Comparison of ENCODE assay signal across 9 mouse cellular contexts in genomic region chr11:100004846-100005245, GRCm38 (mm10). TPM values are rescaled to one million over a fixed set of nuclear protein-coding genes. Genes with fewer than 3 reads are reported as not detected.
DNase-seq lines count a peak whose midpoint lies in the region; ATAC-seq and TF ChIP-seq lines count a peak whose summit lies in the region.
"Had no signal": no experiment of that assay in that cellular context is flagged by ENCODE, and none has a peak within 500 bp of the region (broad histone marks: within the 10 kb centered on the region; RNA-seq: fewer than 3 reads in every experiment).

No protein-coding gene starts in this region.

- 21% methylated on average over 6 of the region's 6 CpGs for WGBS in neural tube, embryonic 15.5 days
- 25% methylated on average over 6 of the region's 6 CpGs for WGBS in hindbrain, postnatal 0 days
- WGBS in limb, embryonic 14.5 days: 22% methylated on average over 6 of the region's 6 CpGs

- no peaks in the 10 kb centered on the region for H3K4me1 ChIP-seq in neural tube, embryonic 15.5 days
- H3K4me1 ChIP-seq in hindbrain, postnatal 0 days (ENCODE audit: insufficient read depth, low read length): no peaks in the 10 kb centered on the region
- H3K4me1 ChIP-seq in limb, embryonic 14.5 days (ENCODE audit: control insufficient read depth, insufficient read depth, low read length): no peaks in the 10 kb centered on the region

- TF ChIP-seq POLR2A in limb, embryonic 14.5 days (IDR thresholded peaks at IDR 0.05; ENCODE audit: borderline replicate concordance, extremely low read depth, insufficient read depth, insufficient read length): no peak

- H3K9me3 ChIP-seq in neural tube, embryonic 15.5 days (replicated peaks): peaks cover 2% of the 10 kb centered on the region; the same call in 1 of the 2 replicates
- 0 out of 2 replicates have a peak, but pooled peaks cover 3% of the 10 kb centered on the region for H3K9me3 ChIP-seq in hindbrain, postnatal 0 days (ENCODE audit: low read length)
- no peaks in the 10 kb centered on the region for H3K9me3 ChIP-seq in limb, embryonic 14.5 days (ENCODE audit: control insufficient read depth, low read length)

- H3K4me2 ChIP-seq in neural tube, embryonic 15.5 days: no peak overlapping the region
- H3K4me2 ChIP-seq in hindbrain, postnatal 0 days (ENCODE audit: low read depth, low read length): no peak overlapping the region
- no peak overlapping the region for H3K4me2 ChIP-seq in limb, embryonic 14.5 days (replicated peaks; ENCODE audit: low read depth, low read length, severe bottlenecking)

- H3K9ac ChIP-seq in neural tube, embryonic 15.5 days (replicated peaks): no peak overlapping the region
- H3K9ac ChIP-seq in hindbrain, postnatal 0 days (replicated peaks; ENCODE audit: low read length): no peak overlapping the region
- H3K9ac ChIP-seq in limb, embryonic 14.5 days (ENCODE audit: low read depth, low read length, severe bottlenecking): no peak overlapping the region

- peak; percentile 23 to 75 for DNase-seq in adrenal gland, adult (ENCODE audit: inconsistent age in 2 of 2, low spot score in 1 of 2)
- DNase-seq in adrenal gland, postnatal 4 days (ENCODE audit: low spot score in 2 of 2): no peak
- DNase-seq in neural tube, embryonic 10.5 days (ENCODE audit: extremely low spot score, low spot score): peak; percentile 34
- peak; percentile 68 for DNase-seq in cerebellum, adult 9-10 months
- DNase-seq in hindbrain, postnatal 0 days (ENCODE audit: low spot score): peak; percentile 62
- DNase-seq in limb, embryonic 14.5 days (ENCODE audit: low spot score): peak; percentile 75
- peak; percentile 35 for DNase-seq in splenic B cell, adult 2 months (ENCODE audit: low read depth, low spot score)

- no peak overlapping the region for H3K27ac ChIP-seq in neural tube, embryonic 15.5 days (replicated peaks)
- H3K27ac ChIP-seq in hindbrain, postnatal 0 days: no peak overlapping the region
- H3K27ac ChIP-seq in limb, embryonic 14.5 days (replicated peaks; ENCODE audit: low read depth, low read length): no peak overlapping the region

- TF ChIP-seq CTCF in hindbrain, postnatal 0 days (IDR thresholded peaks at IDR 0.05; ENCODE audit: low read depth): peak; percentile 85

- H3K36me3 ChIP-seq in neural tube, embryonic 15.5 days: no peaks in the 10 kb centered on the region
- H3K36me3 ChIP-seq in hindbrain, postnatal 0 days (ENCODE audit: insufficient read depth, low read length): no peaks in the 10 kb centered on the region
- H3K36me3 ChIP-seq in limb, embryonic 14.5 days (ENCODE audit: control insufficient read depth, insufficient read depth, low read length): no peaks in the 10 kb centered on the region
- no peaks in the 10 kb centered on the region for H3K36me3 ChIP-seq in splenic B cell, adult 2 months (ENCODE audit: control insufficient read depth, insufficient read depth, low read length, poor library complexity, severe bottlenecking)

- H3K27me3 ChIP-seq in neural tube, embryonic 15.5 days (replicated peaks): no peaks in the 10 kb centered on the region
- no peaks in the 10 kb centered on the region for H3K27me3 ChIP-seq in hindbrain, postnatal 0 days (ENCODE audit: insufficient read depth, low read length)
- no peaks in the 10 kb centered on the region for H3K27me3 ChIP-seq in limb, embryonic 14.5 days (ENCODE audit: control insufficient read depth, insufficient read depth, low read length)
- no peaks in the 10 kb centered on the region for H3K27me3 ChIP-seq in splenic B cell, adult 2 months (ENCODE audit: control insufficient read depth, insufficient read depth, low read length, poor library complexity, severe bottlenecking)

- no peak overlapping the region for H3K4me3 ChIP-seq in neural tube, embryonic 15.5 days (replicated peaks)
- no peak overlapping the region for H3K4me3 ChIP-seq in hindbrain, postnatal 0 days (ENCODE audit: low read length)
- H3K4me3 ChIP-seq in limb, embryonic 14.5 days (replicated peaks; ENCODE audit: low read length): no peak overlapping the region

- no peak for ATAC-seq in neural tube, embryonic 15.5 days (ENCODE audit: low FRiP score)
- no peak for ATAC-seq in hindbrain, postnatal 0 days
- no peak for ATAC-seq in limb, embryonic 14.5 days (ENCODE audit: low FRiP score, low read depth)

RNA-seq across cellular contexts. Expression of gene Krtap17-1, which starts 11.1 kb away (rescaled TPM):
- total RNA-seq in adrenal gland, postnatal 4 days (2021): not detected
- 0.69 and 1.00 TPM in 2 replicates for polyA plus RNA-seq in neural tube, embryonic 15.5 days (2015; fragmentation: Nextera tagmentation; extraction: Ambion mirVana)
- total RNA-seq in hindbrain, postnatal 0 days (2014; rRNA removed): 2.6 and 3.0 TPM in 2 replicates
- polyA plus RNA-seq in hindbrain, postnatal 0 days (2015; fragmentation: Nextera tagmentation; extraction: Ambion mirVana): 1.6 and 1.8 TPM in 2 replicates
- 0.09 and 0.19 TPM in 2 replicates for polyA plus RNA-seq in limb, embryonic 14.5 days (2012; rRNA removed)
- polyA plus RNA-seq in limb, embryonic 14.5 days (2014; fragmentation: Nextera tagmentation; extraction: Ambion mirVana): 0.37 TPM in 1 of 2 replicates, not detected in the other
- total RNA-seq: left cerebral cortex, adult 8-10 months had no signal

RNA-seq across cellular contexts. Expression of gene Krt33a, which starts 11.2 kb away (rescaled TPM):
- not detected for total RNA-seq in adrenal gland, postnatal 4 days (2021)
- not detected in 2 replicates for polyA plus RNA-seq in neural tube, embryonic 15.5 days (2015; fragmentation: Nextera tagmentation; extraction: Ambion mirVana)
- not detected in 2 replicates for total RNA-seq in hindbrain, postnatal 0 days (2014; rRNA removed)
- polyA plus RNA-seq in hindbrain, postnatal 0 days (2015; fragmentation: Nextera tagmentation; extraction: Ambion mirVana): not detected in 2 replicates
- 0.08 TPM in 1 of 2 replicates, not detected in the other for polyA plus RNA-seq in limb, embryonic 14.5 days (2012; rRNA removed)
- 0.15 and 0.29 TPM in 2 replicates for polyA plus RNA-seq in limb, embryonic 14.5 days (2014; fragmentation: Nextera tagmentation; extraction: Ambion mirVana)
- total RNA-seq: left cerebral cortex, adult 8-10 months had no signal

RNA-seq across cellular contexts. Expression of gene Krtap16-1, which starts 18.4 kb away (rescaled TPM):
- not detected for total RNA-seq in adrenal gland, postnatal 4 days (2021)
- polyA plus RNA-seq in neural tube, embryonic 15.5 days (2015; fragmentation: Nextera tagmentation; extraction: Ambion mirVana): 0.13 and 0.23 TPM in 2 replicates
- not detected in 2 replicates for total RNA-seq in hindbrain, postnatal 0 days (2014; rRNA removed)
- polyA plus RNA-seq in hindbrain, postnatal 0 days (2015; fragmentation: Nextera tagmentation; extraction: Ambion mirVana): 0.09 TPM in 1 of 2 replicates, not detected in the other
- not detected in 2 replicates for polyA plus RNA-seq in limb, embryonic 14.5 days (2012; rRNA removed)
- 0.19 TPM in 1 of 2 replicates, not detected in the other for polyA plus RNA-seq in limb, embryonic 14.5 days (2014; fragmentation: Nextera tagmentation; extraction: Ambion mirVana)
- total RNA-seq: left cerebral cortex, adult 8-10 months had no signal

RNA-seq across cellular contexts. Expression of gene Krt33b, which starts 24.8 kb away (rescaled TPM):
- not detected for total RNA-seq in adrenal gland, postnatal 4 days (2021)
- polyA plus RNA-seq in neural tube, embryonic 15.5 days (2015; fragmentation: Nextera tagmentation; extraction: Ambion mirVana): 0.11 TPM in 1 of 2 replicates, not detected in the other
- total RNA-seq in hindbrain, postnatal 0 days (2014; rRNA removed): not detected in 2 replicates
- polyA plus RNA-seq in hindbrain, postnatal 0 days (2015; fragmentation: Nextera tagmentation; extraction: Ambion mirVana): 0.11 and 0.29 TPM in 2 replicates
- polyA plus RNA-seq in limb, embryonic 14.5 days (2012; rRNA removed): 0.31 and 0.41 TPM in 2 replicates
- 0.17 and 0.54 TPM in 2 replicates for polyA plus RNA-seq in limb, embryonic 14.5 days (2014; fragmentation: Nextera tagmentation; extraction: Ambion mirVana)
- total RNA-seq: left cerebral cortex, adult 8-10 months had no signal

RNA-seq across cellular contexts. Expression of gene Krtap29-1, which starts 26.0 kb away (rescaled TPM):
- total RNA-seq in adrenal gland, postnatal 4 days (2021): not detected
- not detected in 2 replicates for polyA plus RNA-seq in neural tube, embryonic 15.5 days (2015; fragmentation: Nextera tagmentation; extraction: Ambion mirVana)
- not detected in 2 replicates for total RNA-seq in hindbrain, postnatal 0 days (2014; rRNA removed)
- not detected in 2 replicates for polyA plus RNA-seq in hindbrain, postnatal 0 days (2015; fragmentation: Nextera tagmentation; extraction: Ambion mirVana)
- polyA plus RNA-seq in limb, embryonic 14.5 days (2012; rRNA removed): 0.09 TPM in 1 of 2 replicates, not detected in the other
- polyA plus RNA-seq in limb, embryonic 14.5 days (2014; fragmentation: Nextera tagmentation; extraction: Ambion mirVana): not detected in 2 replicates
- total RNA-seq: left cerebral cortex, adult 8-10 months had no signal

Comparison
In these comparisons a context has a peak if more than half of its experiments do, and no peak if none do; other contexts are left out.
1. DNase-seq: peak in adrenal gland, adult (2 of 2), neural tube, embryonic 10.5 days (single experiment), cerebellum, adult 9-10 months (single experiment), hindbrain, postnatal 0 days (single experiment), limb, embryonic 14.5 days (single experiment) and splenic B cell, adult 2 months (single experiment); none in adrenal gland, postnatal 4 days (0 of 2).